Mouse (Mus musculus) embryonic facial prominence, embryonic 12.5 days (tissue): ENCODE data around the gene Matn1. TPM values are rescaled to one million over a fixed set of nuclear protein-coding genes. Genes with fewer than 3 reads are reported as not detected.
A peak's percentile ranks its signal among the peaks of the same experiment; 100 is the strongest.

Experiments
- ATAC-seq: fragments of 200-750 bp; cut with Nextera tagmentation; 2 replicates; pipeline ENCODE4 v1.8.0; 2017; ENCODE audit not compliant: insufficient number of reproducible peaks, insufficient read depth, low FRiP score, low TSS enrichment
- H3K27ac ChIP-seq: fragments of 300-500 bp; sonication (generic); 2 replicates; pipeline ENCODE4 v1.5.1; 2016; ENCODE audit warnings: mild to moderate bottlenecking
- H3K27me3 ChIP-seq: fragments of 300-500 bp; sonication (generic); 2 replicates; pipeline ENCODE4 v1.6.1; 2016; ENCODE audit warnings: mild to moderate bottlenecking, moderate library complexity
- H3K36me3 ChIP-seq: fragments of 300-500 bp; sonication (generic); 2 replicates; pipeline ENCODE4 v1.6.1; 2016; ENCODE audit warnings: mild to moderate bottlenecking
- H3K4me1 ChIP-seq: fragments of 300-500 bp; sonication (generic); 2 replicates; pipeline ENCODE4 v1.6.1; 2016
- H3K4me2 ChIP-seq: fragments of 300-500 bp; sonication (generic); replicated peaks from 2 replicates; pipeline ENCODE4 v1.6.1; 2016; ENCODE audit warnings: mild to moderate bottlenecking, moderate library complexity
- H3K4me3 ChIP-seq: fragments of 300-500 bp; sonication (generic); 2 replicates; pipeline ENCODE4 v1.5.1; 2016; ENCODE audit warnings: mild to moderate bottlenecking
- H3K9ac ChIP-seq: fragments of 300-500 bp; sonication (generic); 2 replicates; pipeline ENCODE4 v1.6.1; 2016; ENCODE audit warnings: mild to moderate bottlenecking, moderate library complexity
- H3K9me3 ChIP-seq: fragments of 300-500 bp; sonication (generic); 2 replicates; pipeline ENCODE4 v1.6.1; 2016; ENCODE audit warnings: mild to moderate bottlenecking, moderate library complexity
- WGBS: fragments of 180-500 bp; shearing (Covaris S2); methylation state at CpG from one replicate; pipeline ENCODE4 v1.1.7; 2016; 5-methylcytosine and 5-hydroxymethylcytosine counted together
- polyA plus RNA-seq: library from polyadenylated mRNA; unstranded; fragments of >200 nt; fragmentation: Nextera tagmentation; extraction: Ambion mirVana; gene quantifications from 2 replicates; pipeline ENCODE4 v1.2.1, GENCODE M21; 2016

Matn1 gene
- polyA plus RNA-seq, result 4.2 and 7.0 TPM in 2 replicates

DNA sequence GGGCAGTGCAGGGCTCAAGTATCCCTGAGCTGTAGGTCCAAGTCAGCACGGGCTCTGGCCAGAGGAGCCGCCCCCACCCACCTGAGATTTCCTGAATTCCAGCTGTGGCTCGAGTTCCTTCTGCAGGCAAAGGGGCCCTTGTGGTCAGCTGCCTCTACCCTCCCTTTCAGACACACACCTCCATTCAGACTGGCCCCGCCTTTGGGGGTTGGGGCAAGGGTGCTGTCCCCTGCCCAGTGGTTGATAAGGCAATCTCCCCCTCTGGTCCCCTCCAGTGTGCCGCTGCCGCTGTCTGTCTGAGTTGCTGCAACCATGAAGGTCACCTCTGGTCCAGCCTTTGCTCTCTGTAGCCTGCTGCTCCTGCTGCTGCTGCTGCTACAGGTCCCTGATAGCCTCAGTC, at the start of gene Matn1:
TSS of gene Matn1 (plus strand) at position 274 of the 400 bp plus-strand sequence.
- no peak within 1 kb of the TSS for H3K9ac ChIP-seq
- WGBS, result 46% methylated on average over 6 of the region's 6 CpGs
- peaks cover 3% of the 10 kb centered on the region; the same call in 1 of the 2 replicates for H3K4me1 ChIP-seq
- H3K4me3 ChIP-seq, result no peak within 1 kb of the TSS
- no peak within 1 kb of the TSS for H3K27ac ChIP-seq
- no peaks in the 10 kb centered on the region for H3K9me3 ChIP-seq
- H3K27me3 ChIP-seq, result no peaks in the 10 kb centered on the region; the same call in 1 of the 2 replicates
- H3K36me3 ChIP-seq, result no peaks in the 10 kb centered on the region
- 0 out of 2 replicates have a peak, but pooled peaks have one; percentile 30 for ATAC-seq
- no peak within 1 kb of the TSS for H3K4me2 ChIP-seq

DNA sequence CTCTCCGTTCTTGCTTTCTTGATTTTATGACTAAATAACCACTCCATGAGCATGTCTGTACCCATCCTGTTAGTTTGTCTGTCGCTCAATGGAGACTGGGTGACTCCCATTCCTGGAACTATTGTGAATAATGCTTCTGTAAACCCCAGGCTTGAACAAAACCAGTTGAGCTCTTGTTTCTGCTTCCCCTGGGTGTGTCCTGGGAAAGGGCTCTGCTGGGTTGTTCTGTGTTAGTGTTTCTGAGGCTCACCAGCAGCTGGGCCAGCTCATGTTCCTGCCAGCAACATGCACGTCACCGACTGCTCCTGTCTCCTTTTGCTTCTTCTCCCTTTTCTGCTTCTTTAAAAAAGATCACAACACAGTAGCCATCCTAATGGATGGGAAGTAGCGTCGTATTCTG, 48.5 kb upstream of the Matn1 start:
- no peak for ATAC-seq
- WGBS, result 82% methylated on average over 6 of the region's 6 CpGs
- no peaks in the 10 kb centered on the region for H3K36me3 ChIP-seq
- no peaks in the 10 kb centered on the region for H3K27me3 ChIP-seq
- H3K4me1 ChIP-seq, result peaks cover 12% of the 10 kb centered on the region
- no peak overlapping the region for H3K9ac ChIP-seq
- no peaks in the 10 kb centered on the region for H3K9me3 ChIP-seq
- no peak overlapping the region for H3K27ac ChIP-seq
- H3K4me3 ChIP-seq, result no peak overlapping the region
- no peak overlapping the region for H3K4me2 ChIP-seq

DNA sequence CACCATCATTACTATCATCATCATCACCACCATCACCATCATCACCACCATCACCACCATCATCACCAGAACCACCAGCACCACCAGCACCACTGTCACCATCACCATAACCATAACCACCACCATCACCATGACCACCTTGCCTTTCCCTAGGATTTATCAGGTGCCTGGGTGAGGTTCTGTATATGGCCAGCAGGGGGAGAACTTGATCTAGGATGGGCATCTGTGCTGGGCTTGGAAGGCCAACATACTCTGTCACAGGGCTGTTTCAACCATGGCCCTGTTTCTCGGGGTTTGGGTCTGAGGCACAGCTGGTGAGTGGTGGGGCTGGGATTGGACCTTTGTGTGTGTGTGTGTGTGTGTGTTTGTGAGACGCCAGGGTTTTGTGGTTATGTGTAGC, 47.8 kb upstream of the Matn1 start:
- Histone ChIP-seq H3K36me3 (no peaks in the 10 kb centered on the region), H3K27ac (no peak overlapping the region), H3K9ac (no peak overlapping the region), H3K4me2 (no peak overlapping the region), H3K4me1 (peaks cover 17% of the 10 kb centered on the region), H3K27me3 (no peaks in the 10 kb centered on the region), H3K9me3 (no peaks in the 10 kb centered on the region), H3K4me3 (no peak overlapping the region)
- no peak for ATAC-seq
- WGBS, result 74% methylated on average over 2 of the region's 2 CpGs

DNA sequence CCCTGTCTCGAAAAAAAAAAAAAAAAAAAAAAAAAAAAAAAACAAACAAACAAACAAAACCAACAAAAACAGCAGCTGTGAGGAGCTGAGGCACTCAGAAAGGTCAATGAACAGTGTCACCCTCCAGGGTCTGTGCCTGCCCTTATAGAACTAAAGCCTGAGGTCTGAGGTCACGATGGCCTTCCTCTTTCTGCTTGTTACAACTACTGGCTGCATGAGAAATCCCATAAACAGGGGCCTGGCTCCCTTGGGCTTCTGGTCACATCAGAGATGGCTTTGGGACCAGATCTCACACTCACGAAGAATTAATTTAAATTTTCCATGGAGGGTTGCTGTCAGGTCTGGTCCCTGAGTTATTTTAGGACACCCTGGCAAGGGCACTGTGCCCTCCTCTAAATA, 44.8 kb upstream of the Matn1 start:
- no peak overlapping the region for H3K4me2 ChIP-seq
- H3K27ac ChIP-seq, result no peak overlapping the region
- 58% methylated on average over 3 of the region's 3 CpGs for WGBS
- H3K9ac ChIP-seq, result no peak overlapping the region
- no peaks in the 10 kb centered on the region for H3K9me3 ChIP-seq
- H3K36me3 ChIP-seq, result no peaks in the 10 kb centered on the region
- no peak overlapping the region for H3K4me3 ChIP-seq
- H3K27me3 ChIP-seq, result no peaks in the 10 kb centered on the region
- H3K4me1 ChIP-seq, result peaks cover 27% of the 10 kb centered on the region
- no peak for ATAC-seq

DNA sequence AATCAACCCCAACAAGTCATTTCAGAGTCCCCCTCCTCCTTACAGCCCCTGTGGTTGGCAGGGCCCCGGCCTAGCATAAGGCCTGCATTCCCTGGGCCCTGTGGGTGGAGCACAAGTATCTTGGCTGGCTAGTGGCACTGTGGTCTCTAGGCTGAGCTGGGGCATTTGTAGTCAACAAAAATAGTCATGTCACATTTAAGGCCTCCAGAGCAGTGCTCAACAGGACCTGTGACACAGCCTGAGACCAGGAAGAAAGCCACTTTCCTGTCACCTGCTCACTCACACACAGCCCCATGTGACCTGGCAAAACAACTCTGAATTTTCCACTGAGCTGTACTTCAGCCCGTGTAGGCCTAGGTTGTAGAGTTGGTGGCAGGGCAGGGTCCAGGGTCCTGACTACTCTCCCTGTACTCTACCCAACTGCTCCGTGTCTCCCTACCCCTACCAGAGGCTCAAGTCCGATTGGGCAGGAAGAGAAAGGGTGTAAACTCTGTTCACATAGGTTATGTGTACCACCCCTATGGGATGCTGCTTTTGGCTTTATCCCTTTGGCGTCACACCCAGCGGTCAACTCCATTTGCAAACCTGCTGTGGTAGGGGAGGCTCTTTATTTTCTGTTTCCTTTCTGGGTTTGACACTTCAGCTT, 44.3 kb upstream of the Matn1 start:
- no peak overlapping the region for H3K4me3 ChIP-seq
- H3K27ac ChIP-seq, result no peak overlapping the region
- H3K36me3 ChIP-seq, result no peaks in the 10 kb centered on the region
- H3K4me1 ChIP-seq, result peaks cover 32% of the 10 kb centered on the region
- 80% methylated on average over 6 of the region's 6 CpGs for WGBS
- H3K27me3 ChIP-seq, result no peaks in the 10 kb centered on the region
- no peak overlapping the region for H3K4me2 ChIP-seq
- H3K9me3 ChIP-seq, result no peaks in the 10 kb centered on the region
- H3K9ac ChIP-seq, result no peak overlapping the region
- no peak for ATAC-seq

DNA sequence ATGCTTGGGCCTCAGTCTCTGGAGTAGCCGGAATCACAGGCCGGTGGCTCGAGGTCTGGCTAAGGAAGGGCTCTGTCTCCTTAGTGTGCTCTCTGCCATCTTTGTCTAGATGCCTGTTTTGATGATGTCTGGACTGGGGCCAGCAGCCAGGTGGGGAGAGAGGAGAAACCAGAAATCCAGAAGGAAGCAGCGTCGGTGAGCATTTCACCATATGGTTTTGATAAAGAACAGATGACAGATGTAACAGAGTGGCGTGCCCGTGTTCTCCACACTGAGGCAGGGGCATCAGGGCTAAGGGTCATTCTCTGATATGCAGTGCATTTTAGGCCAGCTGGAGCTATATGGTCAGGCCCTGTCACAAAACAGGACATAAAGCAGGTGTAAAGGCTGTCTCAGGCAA, 43.4 kb upstream of the Matn1 start:
- no peak for ATAC-seq
- Histone ChIP-seq H3K9me3 (no peaks in the 10 kb centered on the region), H3K4me3 (no peak overlapping the region), H3K4me1 (peaks cover 32% of the 10 kb centered on the region), H3K9ac (no peak overlapping the region), H3K4me2 (no peak overlapping the region), H3K27me3 (no peaks in the 10 kb centered on the region), H3K36me3 (no peaks in the 10 kb centered on the region), H3K27ac (0 out of 2 replicates have a peak overlapping the region, but pooled peaks have one; percentile 12)
- WGBS, result 22% methylated on average over 7 of the region's 7 CpGs

DNA sequence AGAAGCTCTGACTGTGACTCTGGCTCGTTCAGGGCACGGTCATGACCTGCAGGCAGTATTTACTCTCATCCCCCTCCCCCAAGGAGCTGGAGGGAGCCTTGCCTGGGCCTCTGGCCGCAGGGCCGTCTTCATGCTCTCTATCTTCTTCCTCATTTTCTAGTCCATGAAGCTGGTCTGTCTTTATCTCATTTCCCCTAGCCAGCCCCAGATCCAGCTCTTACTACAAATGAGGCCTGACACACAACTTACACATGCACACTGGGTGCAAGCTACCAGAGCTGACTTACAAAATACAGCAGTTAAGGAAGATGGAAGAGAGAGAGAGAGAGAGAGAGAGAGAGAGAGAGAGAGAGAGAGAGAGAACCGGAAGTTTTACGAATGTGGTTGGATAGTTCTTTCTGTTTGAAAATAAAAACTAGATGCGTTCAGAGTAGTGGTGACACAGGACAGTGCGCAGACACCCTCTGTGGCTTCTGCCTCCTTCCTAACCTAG, 41.9 kb upstream of the Matn1 start:
- no peak for ATAC-seq
- Histone ChIP-seq H3K36me3 (no peaks in the 10 kb centered on the region), H3K27me3 (no peaks in the 10 kb centered on the region), H3K4me1 (peaks cover 32% of the 10 kb centered on the region), H3K4me2 (no peak overlapping the region), H3K9me3 (no peaks in the 10 kb centered on the region), H3K4me3 (no peak overlapping the region), H3K9ac (no peak overlapping the region), H3K27ac (no peak overlapping the region)
- WGBS, result 42% methylated on average over 8 of the region's 8 CpGs

DNA sequence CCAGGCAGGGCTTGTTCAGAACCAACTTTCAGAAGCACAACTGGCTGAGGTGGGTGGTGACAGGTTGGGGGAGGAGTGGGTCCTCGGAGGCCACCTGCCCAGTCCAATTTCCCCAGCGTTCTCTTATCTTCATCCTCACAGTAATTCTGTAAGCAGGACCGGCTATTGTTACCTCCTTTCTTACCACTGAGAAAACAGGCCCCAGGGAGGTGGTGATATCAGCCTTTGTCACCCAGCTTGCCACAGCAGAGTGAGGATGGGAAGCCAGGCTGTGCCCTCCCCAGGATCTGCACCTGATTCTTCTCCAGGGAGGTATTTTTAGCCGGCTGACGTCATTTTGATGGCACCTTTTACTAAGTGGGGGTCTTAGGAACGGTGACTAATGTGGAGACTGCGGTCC, 39.2 kb upstream of the Matn1 start:
- no peak overlapping the region for H3K27ac ChIP-seq
- no peak for ATAC-seq
- H3K9me3 ChIP-seq, result no peaks in the 10 kb centered on the region
- H3K4me3 ChIP-seq, result no peak overlapping the region
- WGBS, result 72% methylated on average over 7 of the region's 7 CpGs
- H3K9ac ChIP-seq, result no peak overlapping the region
- H3K4me2 ChIP-seq, result no peak overlapping the region
- no peaks in the 10 kb centered on the region for H3K36me3 ChIP-seq
- H3K4me1 ChIP-seq, result peaks cover 34% of the 10 kb centered on the region
- H3K27me3 ChIP-seq, result no peaks in the 10 kb centered on the region

DNA sequence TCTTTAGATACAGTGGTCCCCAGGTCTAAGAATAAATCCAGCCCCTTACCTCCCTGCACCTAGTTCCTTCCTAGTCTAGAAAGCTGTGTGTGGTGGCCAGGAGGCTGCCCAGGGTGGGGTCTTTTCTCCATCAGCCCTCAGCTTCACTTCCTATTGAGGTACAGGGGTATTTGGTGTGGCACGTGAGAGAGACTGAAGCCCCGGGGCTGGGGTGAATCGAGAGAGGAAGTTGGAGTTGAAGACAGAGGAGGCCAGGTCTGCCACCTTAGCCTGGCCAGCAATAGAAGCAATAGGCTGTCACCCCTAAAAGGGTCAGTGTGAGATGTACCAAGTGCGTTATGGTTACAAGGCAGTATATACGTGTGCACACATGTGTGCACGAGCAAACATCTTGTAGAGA, 38.3 kb upstream of the Matn1 start:
- Histone ChIP-seq H3K9me3 (no peaks in the 10 kb centered on the region), H3K36me3 (no peaks in the 10 kb centered on the region), H3K9ac (0 out of 2 replicates have a peak overlapping the region, but pooled peaks have one; percentile 2), H3K4me3 (no peak overlapping the region), H3K27ac (no peak overlapping the region), H3K27me3 (no peaks in the 10 kb centered on the region), H3K4me2 (no peak overlapping the region), H3K4me1 (peaks cover 27% of the 10 kb centered on the region)
- ATAC-seq, result no peak
- 72% methylated on average over 6 of the region's 6 CpGs for WGBS

DNA sequence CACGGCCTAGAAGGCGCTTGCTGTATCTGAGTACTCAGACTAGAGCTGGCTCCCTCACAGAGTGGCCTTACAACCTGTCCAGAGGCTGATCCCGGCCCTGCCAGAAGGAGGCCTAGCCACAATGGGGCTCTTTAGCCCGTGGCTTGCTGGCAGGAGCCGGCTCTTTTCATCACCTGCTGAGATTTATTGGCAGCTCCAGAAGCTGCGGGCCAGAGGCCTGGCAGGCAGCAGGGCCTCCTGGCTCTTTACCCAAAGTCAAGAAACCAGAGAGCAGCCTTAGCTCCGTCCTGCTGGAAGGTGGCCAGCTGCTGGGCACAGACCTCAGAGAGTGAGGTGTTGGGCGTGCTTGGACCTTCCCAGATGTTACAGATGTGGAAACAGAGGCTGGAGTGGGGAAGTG, 37.9 kb upstream of the Matn1 start:
- no peak overlapping the region for H3K4me3 ChIP-seq
- no peaks in the 10 kb centered on the region for H3K36me3 ChIP-seq
- H3K9ac ChIP-seq, result 0 out of 2 replicates have a peak overlapping the region, but pooled peaks have one; percentile 2
- H3K27ac ChIP-seq, result no peak overlapping the region
- no peaks in the 10 kb centered on the region for H3K27me3 ChIP-seq
- H3K4me1 ChIP-seq, result peaks cover 25% of the 10 kb centered on the region
- ATAC-seq, result no peak
- no peak overlapping the region for H3K4me2 ChIP-seq
- WGBS, result 42% methylated on average over 8 of the region's 8 CpGs
- no peaks in the 10 kb centered on the region for H3K9me3 ChIP-seq

DNA sequence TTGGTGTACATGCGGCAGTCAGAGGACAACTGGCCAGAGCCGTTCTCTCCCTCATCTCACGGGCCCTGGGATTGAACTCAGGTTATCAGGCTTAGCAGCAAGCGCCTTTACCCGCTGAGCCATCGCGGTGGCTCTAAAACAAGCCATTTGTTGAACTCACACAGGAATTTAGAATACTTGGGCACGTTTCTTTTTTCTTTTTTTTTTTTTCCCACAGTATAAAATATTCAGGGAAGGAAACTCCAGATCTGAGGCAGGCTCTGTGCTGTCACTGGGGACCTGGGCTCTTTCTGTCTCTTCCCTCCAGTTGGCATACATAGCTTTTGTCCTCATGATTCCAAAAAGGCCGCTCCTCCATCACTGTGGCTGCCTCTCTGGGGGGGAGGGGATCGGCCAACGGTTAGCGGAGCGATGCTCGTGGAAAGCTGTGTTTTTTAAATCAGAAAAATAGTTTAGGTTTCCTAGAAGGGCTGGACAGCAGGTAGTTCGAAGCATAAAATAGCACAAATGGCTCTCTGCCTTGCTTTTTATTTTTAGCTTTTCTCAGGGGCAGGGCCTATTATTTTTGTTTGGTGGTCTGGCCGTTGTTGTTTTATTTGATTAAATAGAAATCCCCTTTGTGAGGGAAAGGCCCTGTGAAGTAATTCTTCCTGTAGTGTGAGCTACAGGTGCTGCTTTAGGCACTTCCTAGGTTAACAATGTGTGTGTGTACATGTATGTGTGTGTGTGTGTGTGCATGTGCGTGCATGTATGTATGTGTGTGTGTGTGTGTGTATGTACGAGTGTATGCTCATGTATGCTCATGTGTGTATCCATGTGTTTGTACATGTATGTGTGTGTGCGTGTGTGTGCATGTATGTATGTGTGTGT, 36.8 kb upstream of the Matn1 start:
- peaks cover 13% of the 10 kb centered on the region; the same call in 1 of the 2 replicates for H3K4me1 ChIP-seq
- H3K27ac ChIP-seq, result no peak overlapping the region
- H3K36me3 ChIP-seq, result no peaks in the 10 kb centered on the region
- H3K4me3 ChIP-seq, result no peak overlapping the region
- no peaks in the 10 kb centered on the region for H3K9me3 ChIP-seq
- WGBS, result 83% methylated on average over 19 of the region's 19 CpGs
- H3K27me3 ChIP-seq, result no peaks in the 10 kb centered on the region
- ATAC-seq, result no peak
- no peak overlapping the region for H3K4me2 ChIP-seq
- no peak overlapping the region for H3K9ac ChIP-seq

DNA sequence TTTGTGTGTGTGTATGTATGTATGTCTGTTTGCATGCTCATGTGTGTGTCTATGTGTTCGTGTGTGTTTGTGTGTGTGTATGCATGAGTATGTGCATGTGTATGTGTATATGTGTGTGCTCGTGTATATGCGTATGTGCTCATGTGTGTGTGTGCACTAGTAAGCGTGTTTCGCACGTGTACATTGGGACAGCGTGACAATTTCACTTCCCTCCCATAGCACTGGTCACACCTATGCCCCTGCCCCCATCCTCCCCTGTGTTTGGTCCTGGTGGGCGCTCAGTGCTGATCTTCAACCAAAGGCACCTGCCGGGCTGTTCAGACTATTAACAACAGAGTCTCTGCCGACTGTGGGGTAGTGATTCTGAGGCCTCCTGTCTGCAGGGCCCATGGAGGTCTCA, 36.1 kb upstream of the Matn1 start:
- no peaks in the 10 kb centered on the region for H3K27me3 ChIP-seq
- H3K9me3 ChIP-seq, result no peaks in the 10 kb centered on the region
- WGBS, result 95% methylated on average over 10 of the region's 10 CpGs
- no peak overlapping the region for H3K9ac ChIP-seq
- no peak overlapping the region for H3K4me3 ChIP-seq
- no peaks in the 10 kb centered on the region for H3K36me3 ChIP-seq
- peaks cover 11% of the 10 kb centered on the region; the same call in 1 of the 2 replicates for H3K4me1 ChIP-seq
- no peak for ATAC-seq
- H3K27ac ChIP-seq, result no peak overlapping the region
- H3K4me2 ChIP-seq, result no peak overlapping the region
